Mouse (Mus musculus) liver (tissue): ENCODE results near the gene Pfdn4.

Experiments
- DNase-seq: peaks from one replicate; pipeline ENCODE4 v3.0.0-alpha.2; 2020; ENCODE audit warnings: mixed read lengths

Gene Pfdn4

DNA sequence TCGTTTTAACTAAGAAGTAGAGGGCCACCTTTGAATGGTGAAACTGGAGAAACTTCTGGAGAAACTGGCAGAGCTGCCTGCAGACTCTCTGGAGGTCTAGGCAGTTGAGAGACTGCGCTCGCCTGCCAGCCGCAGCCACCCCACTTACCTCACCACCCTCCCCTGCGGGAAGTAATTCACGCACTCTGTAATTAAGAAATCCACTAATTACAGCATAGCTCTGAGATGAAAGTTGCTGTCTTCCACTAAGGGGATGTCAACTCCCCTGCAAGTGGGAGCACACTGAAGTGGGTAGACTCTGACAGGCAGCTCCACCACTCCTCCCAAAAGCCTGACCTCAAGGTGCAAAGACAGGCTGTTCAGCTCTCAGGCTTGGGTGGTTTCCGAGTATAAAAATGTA, 55.9 kb downstream of the Pfdn4 start:
- no peak for DNase-seq

DNA sequence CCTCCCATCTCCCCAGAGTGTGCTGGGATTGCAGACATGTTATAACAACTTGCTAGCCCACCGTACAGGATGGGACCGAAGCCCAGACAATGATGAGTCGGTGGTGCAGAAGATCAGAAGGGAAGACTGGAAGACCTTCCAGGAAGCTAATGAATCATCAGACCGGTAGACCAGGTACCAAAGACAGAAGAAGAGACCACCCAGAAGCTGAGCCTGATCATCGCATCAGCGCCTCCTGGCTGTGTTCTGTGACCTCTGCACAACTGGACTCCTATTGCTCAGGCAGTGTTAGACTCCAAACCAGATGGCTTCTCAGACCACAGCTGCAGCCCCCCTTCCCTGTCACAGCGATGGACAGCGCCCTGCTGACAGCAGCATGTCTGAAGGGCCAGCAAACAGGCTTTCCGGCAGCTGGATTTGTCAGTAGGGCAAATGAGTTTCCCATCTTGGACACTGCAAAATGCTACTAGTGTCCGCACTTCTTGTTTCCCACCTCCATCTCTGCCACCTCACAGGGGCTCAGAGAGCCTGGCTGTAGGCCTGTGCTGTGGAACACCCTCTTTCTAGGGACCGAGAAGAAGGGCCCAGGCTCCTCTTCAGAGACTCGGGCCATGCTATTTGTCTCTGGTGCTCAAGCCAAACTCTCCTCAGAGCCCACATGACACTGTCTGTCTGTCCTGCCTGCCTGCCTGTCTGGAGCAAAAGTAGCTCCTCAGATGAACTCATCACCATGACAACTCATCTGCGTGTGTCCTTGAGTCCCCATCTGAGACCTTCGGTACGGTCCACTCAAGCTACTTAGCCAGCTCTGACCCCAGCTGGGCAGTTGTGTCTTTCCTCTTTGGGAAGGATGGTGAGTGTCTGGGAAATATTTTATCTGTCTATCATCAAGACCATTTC, 68.0 kb downstream of the Pfdn4 start:
- DNase-seq: no peak

DNA sequence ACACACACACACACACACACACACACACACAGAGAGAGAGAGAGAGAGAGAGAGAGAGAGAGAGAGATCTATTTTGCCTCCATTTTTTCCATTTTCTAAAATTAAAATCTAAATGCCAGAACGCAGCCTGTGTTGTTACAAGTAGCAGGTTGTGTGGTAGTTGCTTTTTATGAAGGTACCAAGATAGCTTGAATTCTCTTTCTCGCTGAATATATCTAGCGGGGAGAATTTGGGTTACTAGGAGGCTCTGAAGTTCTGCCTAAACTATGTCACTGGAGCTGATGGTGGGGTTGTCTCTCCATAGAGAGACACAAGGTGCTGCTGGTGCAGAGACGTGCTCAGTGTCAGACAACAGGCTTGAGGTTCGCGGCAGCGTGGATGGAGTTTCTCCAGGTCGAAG, 68.8 kb downstream of the Pfdn4 start:
- DNase-seq: no peak
